Mouse (Mus musculus): ENCODE data around the gene Prex1.

Prex1 gene

GRCm38 (mm10) chr2:166631621-166632171 is 81.9 kb downstream of the Prex1 start:
- no peak for DNase-seq

- DNase-seq = no peak
Observed at GRCm38 (mm10) chr2:166631189-166631588, 82.4 kb downstream of the Prex1 start.

GRCm38 (mm10) chr2:166629941-166630674 is 83.5 kb downstream of the Prex1 start:
- no peak for DNase-seq

GRCm38 (mm10) chr2:166627578-166627977 is 86.1 kb downstream of the Prex1 start:
- no peak for DNase-seq

GRCm38 (mm10) chr2:166625219-166625618 is 88.4 kb downstream of the Prex1 start:
- DNase-seq = no peak

- DNase-seq = peak; percentile 35
Observed at GRCm38 (mm10) chr2:166623081-166623567, 90.5 kb downstream of the Prex1 start.

- DNase-seq = no peak
Observed at GRCm38 (mm10) chr2:166622590-166622989, 91.0 kb downstream of the Prex1 start.

GRCm38 (mm10) chr2:166622079-166622478 is 91.6 kb downstream of the Prex1 start:
- no peak for DNase-seq

- peak; percentile 39 for DNase-seq
Observed at GRCm38 (mm10) chr2:166620529-166621466, 92.8 kb downstream of the Prex1 start.

GRCm38 (mm10) chr2:166619906-166620490 is 93.6 kb downstream of the Prex1 start:
- no peak for DNase-seq

GRCm38 (mm10) chr2:166619270-166619669 is 94.4 kb downstream of the Prex1 start:
- no peak for DNase-seq

- DNase-seq = no peak
Observed at GRCm38 (mm10) chr2:166617706-166618105, 95.9 kb downstream of the Prex1 start.

GRCm38 (mm10) chr2:166615338-166616075 is 98.1 kb downstream of the Prex1 start:
- DNase-seq = no peak

- no peak for DNase-seq
Observed at GRCm38 (mm10) chr2:166610271-166610670, 103.4 kb downstream of the Prex1 start.

GRCm38 (mm10) chr2:166608509-166608908 is 105.1 kb downstream of the Prex1 start:
- DNase-seq = no peak

- no peak for DNase-seq
Observed at GRCm38 (mm10) chr2:166606481-166607245, 107.0 kb downstream of the Prex1 start.

- no peak for DNase-seq
Observed at GRCm38 (mm10) chr2:166606053-166606452, 107.6 kb downstream of the Prex1 start.

- DNase-seq = peak; percentile 14
Observed at GRCm38 (mm10) chr2:166605164-166605831, 108.3 kb downstream of the Prex1 start.

GRCm38 (mm10) chr2:166602948-166603347 is 110.7 kb downstream of the Prex1 start:
- DNase-seq = no peak

GRCm38 (mm10) chr2:166601420-166601819 is 112.2 kb downstream of the Prex1 start:
- no peak for DNase-seq
